Mouse (Mus musculus): ENCODE data around the gene Kcnj11. TPM values are rescaled to one million over a fixed set of nuclear protein-coding genes. Genes with fewer than 3 reads are reported as not detected.

Kcnj11 gene
- polyA plus RNA-seq, 1 experiment from 2014 or later: 0.17 TPM

DNA sequence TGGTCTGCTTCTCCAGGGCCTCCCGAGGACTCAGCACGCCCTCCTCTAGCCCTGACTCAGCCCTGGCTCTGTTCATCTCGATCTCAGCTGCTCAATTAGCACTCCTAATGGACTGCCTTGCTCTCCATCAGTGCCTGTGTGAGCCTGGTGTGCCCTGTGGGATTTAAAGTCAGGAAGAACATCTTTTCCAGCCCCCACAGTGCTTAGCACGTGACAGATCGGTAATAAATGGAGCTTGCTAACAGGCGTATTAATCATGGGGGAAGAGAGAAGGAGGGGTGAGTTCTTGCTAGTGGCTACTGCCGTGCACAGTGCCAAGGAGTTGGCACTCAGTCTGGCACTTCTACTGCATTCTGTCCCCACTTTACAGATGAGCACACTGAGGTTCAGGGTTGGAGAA lies 27.6 kb upstream of the Kcnj11 start:
- H3K4me3 ChIP-seq (replicated peaks): no peak overlapping the region
- WGBS: 52% methylated on average over 7 of the region's 7 CpGs
- H3K4me2 ChIP-seq (replicated peaks): no peak overlapping the region
- no peaks in the 10 kb centered on the region; the same call in 1 of the 2 replicates for H3K27me3 ChIP-seq
- no peak overlapping the region for H3K9ac ChIP-seq
- no peak overlapping the region for H3K27ac ChIP-seq (replicated peaks)
- peaks cover 9% of the 10 kb centered on the region; the same call in 1 of the 2 replicates for H3K4me1 ChIP-seq
- no peaks in the 10 kb centered on the region for H3K36me3 ChIP-seq
- no peaks in the 10 kb centered on the region for H3K9me3 ChIP-seq (replicated peaks)
- no peak for ATAC-seq (ENCODE audit: insufficient number of reproducible peaks, low FRiP score, low TSS enrichment, low read depth)

DNA sequence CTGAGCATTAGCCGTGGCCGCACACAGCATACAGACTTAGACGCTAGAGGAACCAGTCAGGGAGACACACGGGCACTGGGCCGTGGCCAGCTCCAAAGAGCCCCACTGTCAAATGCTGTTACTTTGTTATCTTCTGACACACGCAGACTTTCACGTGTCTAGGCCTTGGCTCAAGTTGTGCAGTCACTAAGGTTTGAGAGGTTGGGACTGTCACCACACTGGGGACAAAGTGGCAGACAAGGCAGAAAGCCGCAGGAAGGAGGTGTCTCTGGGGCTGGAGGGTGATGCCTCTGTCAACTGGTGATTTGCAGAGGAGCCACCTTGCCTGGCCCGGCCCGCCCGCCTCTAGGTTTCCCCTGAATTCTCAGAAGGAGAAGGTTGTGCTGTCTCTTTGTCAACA lies 24.8 kb upstream of the Kcnj11 start:
- Histone ChIP-seq H3K4me3 (replicated peaks) (no peak overlapping the region), H3K27me3 (no peaks in the 10 kb centered on the region; the same call in 1 of the 2 replicates), H3K4me2 (replicated peaks) (no peak overlapping the region), H3K9ac (no peak overlapping the region), H3K4me1 (no peaks in the 10 kb centered on the region), H3K36me3 (no peaks in the 10 kb centered on the region), H3K9me3 (replicated peaks) (no peaks in the 10 kb centered on the region), H3K27ac (replicated peaks) (no peak overlapping the region)
- ATAC-seq (ENCODE audit: insufficient number of reproducible peaks, low FRiP score, low TSS enrichment, low read depth): no peak
- WGBS: 82% methylated on average over 11 of the region's 11 CpGs

DNA sequence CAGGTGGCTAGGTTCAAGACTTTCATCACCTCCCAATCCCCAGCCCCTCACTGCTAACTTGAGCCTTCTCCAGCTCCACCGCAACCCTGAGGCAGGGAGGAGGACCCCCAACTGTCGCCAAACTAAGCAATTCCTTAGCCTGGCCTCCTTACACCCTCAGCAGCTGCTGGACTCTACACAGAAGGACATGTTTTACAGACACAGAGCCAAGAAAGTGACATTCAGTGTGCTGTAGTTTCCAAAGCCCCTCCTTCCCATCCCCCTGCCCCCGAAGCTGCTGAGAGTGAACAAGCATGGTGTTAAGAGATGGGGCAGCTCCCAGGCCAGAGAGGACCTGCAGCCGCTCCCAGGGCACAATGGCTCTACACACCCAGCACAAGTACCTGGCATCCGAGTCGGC lies 23.9 kb upstream of the Kcnj11 start:
- 82% methylated on average over 6 of the region's 6 CpGs for WGBS
- H3K36me3 ChIP-seq: no peaks in the 10 kb centered on the region
- no peak overlapping the region for H3K4me2 ChIP-seq (replicated peaks)
- H3K27ac ChIP-seq (replicated peaks): no peak overlapping the region
- no peaks in the 10 kb centered on the region; the same call in 1 of the 2 replicates for H3K27me3 ChIP-seq
- H3K9me3 ChIP-seq (replicated peaks): no peaks in the 10 kb centered on the region
- no peak overlapping the region for H3K4me3 ChIP-seq (replicated peaks)
- no peak for ATAC-seq (ENCODE audit: insufficient number of reproducible peaks, low FRiP score, low TSS enrichment, low read depth)
- H3K9ac ChIP-seq: no peak overlapping the region
- H3K4me1 ChIP-seq: no peaks in the 10 kb centered on the region

DNA sequence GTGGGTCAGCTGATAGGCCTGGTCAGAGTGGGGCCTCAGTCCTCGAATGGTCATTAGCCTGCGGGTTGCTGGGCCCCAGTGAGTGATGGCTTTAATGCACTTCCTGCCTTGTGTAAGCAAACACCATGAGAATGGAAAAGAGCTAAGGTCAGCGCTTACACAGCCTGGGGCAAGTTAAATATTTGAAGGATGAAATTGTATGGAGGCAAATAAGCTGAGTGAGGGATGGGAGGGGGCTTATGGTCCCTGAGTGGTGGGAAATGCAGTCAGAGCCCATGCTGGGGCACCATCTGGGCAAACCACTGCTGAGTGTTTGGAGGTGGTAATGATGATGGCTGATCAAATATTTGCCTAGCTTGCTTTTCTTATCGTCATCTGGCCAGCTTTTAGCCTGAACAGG lies 22.4 kb upstream of the Kcnj11 start:
- Histone ChIP-seq H3K9ac (no peak overlapping the region), H3K4me1 (no peaks in the 10 kb centered on the region), H3K36me3 (no peaks in the 10 kb centered on the region), H3K4me3 (replicated peaks) (no peak overlapping the region), H3K4me2 (replicated peaks) (no peak overlapping the region), H3K27ac (replicated peaks) (no peak overlapping the region), H3K27me3 (no peaks in the 10 kb centered on the region; the same call in 1 of the 2 replicates), H3K9me3 (replicated peaks) (no peaks in the 10 kb centered on the region)
- no peak for ATAC-seq (ENCODE audit: insufficient number of reproducible peaks, low FRiP score, low TSS enrichment, low read depth)
- 34% methylated on average over 4 of the region's 4 CpGs for WGBS

DNA sequence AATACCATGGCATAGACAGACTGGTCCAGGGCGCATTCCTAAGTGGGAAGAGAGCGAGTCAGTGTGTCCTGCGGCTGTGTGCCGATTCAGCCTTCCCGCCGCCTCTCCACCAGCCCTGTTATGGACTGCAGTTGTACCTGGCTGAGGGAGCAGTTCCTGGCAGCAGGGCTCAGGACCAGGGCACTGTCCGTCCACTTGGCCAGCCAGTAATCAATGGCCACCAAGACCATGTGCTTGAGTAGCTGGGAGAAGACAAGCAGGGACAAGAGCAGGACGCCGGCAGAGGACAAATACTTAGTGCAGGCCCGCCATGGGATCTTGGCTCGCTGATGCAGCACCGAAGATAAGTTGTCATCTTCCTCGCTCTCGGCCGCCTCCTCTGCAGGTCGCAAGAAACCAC lies 16.5 kb upstream of the Kcnj11 start:
- ATAC-seq (ENCODE audit: insufficient number of reproducible peaks, low FRiP score, low TSS enrichment, low read depth): no peak
- Histone ChIP-seq H3K4me3 (replicated peaks) (no peak overlapping the region), H3K9ac (no peak overlapping the region), H3K27ac (replicated peaks) (no peak overlapping the region), H3K36me3 (no peaks in the 10 kb centered on the region), H3K9me3 (replicated peaks) (no peaks in the 10 kb centered on the region), H3K4me2 (replicated peaks) (no peak overlapping the region), H3K4me1 (no peaks in the 10 kb centered on the region), H3K27me3 (no peaks in the 10 kb centered on the region)
- WGBS: 95% methylated on average over 16 of the region's 16 CpGs

DNA sequence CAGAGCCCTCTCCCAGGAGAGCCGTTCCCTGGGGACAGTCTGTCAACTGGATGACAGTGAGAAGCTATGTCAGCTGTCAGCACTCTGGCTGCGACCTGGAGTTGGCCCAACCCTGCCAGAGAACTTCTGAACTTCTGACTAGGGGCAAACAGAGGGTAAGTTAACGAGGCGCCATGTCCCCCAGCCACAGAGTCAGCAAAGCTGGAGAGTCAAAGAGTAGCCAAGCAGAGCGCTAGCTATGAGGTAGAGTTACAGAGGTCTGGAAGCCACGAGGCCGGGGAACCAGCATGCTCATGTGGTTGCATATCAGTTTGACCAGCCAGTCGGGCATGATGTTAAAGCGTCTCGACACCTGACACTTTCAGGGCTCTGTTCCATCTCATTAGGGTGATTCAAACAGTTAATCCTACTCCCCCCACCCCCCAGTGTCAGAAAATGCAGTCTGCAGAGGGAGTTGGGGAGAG lies 15.6 kb upstream of the Kcnj11 start:
- 38% methylated on average over 10 of the region's 10 CpGs for WGBS
- ATAC-seq (ENCODE audit: insufficient number of reproducible peaks, low FRiP score, low TSS enrichment, low read depth): no peak
- Histone ChIP-seq H3K27ac (replicated peaks) (no peak overlapping the region), H3K9me3 (replicated peaks) (no peaks in the 10 kb centered on the region), H3K4me3 (replicated peaks) (no peak overlapping the region), H3K9ac (no peak overlapping the region), H3K27me3 (no peaks in the 10 kb centered on the region), H3K36me3 (no peaks in the 10 kb centered on the region), H3K4me2 (replicated peaks) (no peak overlapping the region), H3K4me1 (no peaks in the 10 kb centered on the region)

DNA sequence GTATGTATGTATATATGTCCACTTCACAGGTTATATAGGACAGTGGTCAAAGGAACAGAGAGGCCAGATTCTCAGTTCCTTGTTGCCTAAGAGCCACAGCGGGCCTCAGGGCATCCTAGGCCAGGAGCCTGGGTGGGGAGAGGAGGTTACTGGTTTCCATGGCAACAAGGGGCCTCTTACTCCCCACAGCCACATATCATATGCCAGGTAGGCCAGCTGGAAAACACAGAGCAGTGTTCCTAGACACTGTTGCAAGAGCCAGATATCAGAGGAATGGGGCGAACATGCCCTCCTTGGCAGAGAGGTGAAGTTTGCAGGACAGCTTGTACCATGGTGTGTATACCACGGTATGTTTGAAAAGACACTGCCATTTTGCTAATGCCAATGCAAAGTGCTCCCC lies 12.9 kb upstream of the Kcnj11 start:
- H3K9ac ChIP-seq: no peak overlapping the region
- H3K4me3 ChIP-seq (replicated peaks): no peak overlapping the region
- no peaks in the 10 kb centered on the region for H3K36me3 ChIP-seq
- H3K27ac ChIP-seq (replicated peaks): no peak overlapping the region
- ATAC-seq (ENCODE audit: insufficient number of reproducible peaks, low FRiP score, low TSS enrichment, low read depth): no peak
- H3K4me1 ChIP-seq: no peaks in the 10 kb centered on the region
- H3K9me3 ChIP-seq (replicated peaks): no peaks in the 10 kb centered on the region
- H3K4me2 ChIP-seq (replicated peaks): no peak overlapping the region
- 63% methylated on average over 3 of the region's 3 CpGs for WGBS
- H3K27me3 ChIP-seq: no peaks in the 10 kb centered on the region

DNA sequence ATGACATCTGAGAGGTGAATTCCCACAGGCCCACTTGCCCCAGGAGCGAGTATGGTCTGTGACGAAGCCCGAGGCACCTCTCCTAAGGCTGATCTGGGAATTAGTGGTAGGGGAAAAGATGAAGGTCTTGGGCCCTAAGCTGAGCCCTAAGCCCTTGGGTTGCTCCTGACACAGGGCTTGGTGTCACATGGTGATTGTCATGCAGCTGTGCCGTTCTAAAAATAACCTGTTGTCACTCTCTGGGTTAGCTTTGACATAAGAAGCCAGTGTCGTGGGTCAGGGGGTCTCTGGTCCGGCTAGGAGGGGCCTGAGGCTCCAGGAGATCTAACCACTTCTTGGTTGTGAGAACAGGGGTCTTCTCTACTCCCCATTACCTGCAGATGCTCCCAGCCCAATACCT lies 11.4 kb upstream of the Kcnj11 start:
- H3K27ac ChIP-seq (replicated peaks): no peak overlapping the region
- ATAC-seq (ENCODE audit: insufficient number of reproducible peaks, low FRiP score, low TSS enrichment, low read depth): no peak
- WGBS: 52% methylated on average over 6 of the region's 6 CpGs

DNA sequence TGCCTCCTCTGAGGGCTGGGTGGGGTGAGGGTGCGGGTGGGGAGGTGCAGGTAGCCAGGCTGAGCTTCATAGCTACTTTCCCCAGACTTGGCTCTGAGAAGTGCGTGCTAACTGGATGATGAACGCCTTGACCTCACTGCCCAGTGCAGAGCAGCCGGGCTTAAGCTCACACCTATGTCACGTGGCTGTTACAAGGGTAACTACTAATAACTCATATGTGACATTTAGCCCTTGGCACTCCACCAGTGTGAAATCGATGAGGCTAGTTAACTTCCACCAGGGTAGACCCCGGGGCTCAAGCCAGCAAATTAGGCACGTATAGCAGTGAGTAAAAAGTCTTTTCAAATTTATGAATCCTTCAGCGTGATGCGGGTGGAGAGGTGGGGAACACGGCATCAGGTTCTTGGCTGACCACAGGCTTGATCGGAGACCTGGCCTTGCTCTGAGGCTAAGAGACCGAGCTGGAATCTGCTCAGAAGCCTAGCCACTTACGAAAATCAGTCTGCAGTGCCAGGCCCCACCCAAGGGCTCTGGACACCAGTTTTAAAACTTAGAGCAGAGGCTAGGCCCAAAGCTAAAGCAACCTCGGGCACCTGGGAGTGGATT lies 10.8 kb upstream of the Kcnj11 start:
- no peak overlapping the region for H3K4me2 ChIP-seq (replicated peaks)
- H3K9me3 ChIP-seq (replicated peaks): no peaks in the 10 kb centered on the region
- 77% methylated on average over 15 of the region's 15 CpGs for WGBS
- H3K27me3 ChIP-seq: no peaks in the 10 kb centered on the region
- ATAC-seq (ENCODE audit: insufficient number of reproducible peaks, low FRiP score, low TSS enrichment, low read depth): no peak
- H3K27ac ChIP-seq (replicated peaks): no peak overlapping the region
- H3K36me3 ChIP-seq: no peaks in the 10 kb centered on the region
- no peak overlapping the region for H3K4me3 ChIP-seq (replicated peaks)
- H3K4me1 ChIP-seq: no peaks in the 10 kb centered on the region
- no peak overlapping the region for H3K9ac ChIP-seq

More for the DNA sequence above, 11.4 kb upstream of the Kcnj11 start:
- Histone ChIP-seq H3K9me3 (replicated peaks) (no peaks in the 10 kb centered on the region), H3K4me1 (no peaks in the 10 kb centered on the region), H3K9ac (no peak overlapping the region), H3K27me3 (no peaks in the 10 kb centered on the region), H3K4me3 (replicated peaks) (no peak overlapping the region), H3K4me2 (replicated peaks) (no peak overlapping the region), H3K36me3 (no peaks in the 10 kb centered on the region)

DNA sequence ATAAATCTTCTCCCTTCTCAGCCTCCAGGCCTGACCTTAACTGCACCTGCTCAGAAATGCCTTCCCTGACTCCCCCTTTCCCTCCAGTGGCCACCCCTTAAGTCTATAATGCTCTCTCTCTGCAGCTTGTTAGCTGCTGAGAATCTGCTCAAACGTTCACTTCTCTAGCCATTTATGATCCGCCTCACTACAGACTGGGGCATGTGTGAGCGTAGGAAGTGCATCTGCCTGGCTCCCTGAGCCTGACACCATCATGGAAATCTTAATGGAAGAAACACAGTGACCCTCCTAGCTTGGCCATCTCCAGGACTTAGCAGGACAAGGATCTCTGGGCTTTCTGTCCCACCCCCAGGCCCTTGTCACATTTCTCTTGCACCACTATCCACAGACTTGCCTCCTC lies 9.5 kb upstream of the Kcnj11 start:
- Histone ChIP-seq H3K4me1 (no peaks in the 10 kb centered on the region), H3K4me2 (replicated peaks) (no peak overlapping the region), H3K27me3 (no peaks in the 10 kb centered on the region), H3K9me3 (replicated peaks) (no peaks in the 10 kb centered on the region), H3K9ac (no peak overlapping the region), H3K27ac (replicated peaks) (no peak overlapping the region), H3K36me3 (no peaks in the 10 kb centered on the region), H3K4me3 (replicated peaks) (no peak overlapping the region)
- no peak for ATAC-seq (ENCODE audit: insufficient number of reproducible peaks, low FRiP score, low TSS enrichment, low read depth)
- WGBS: 70% methylated on average over 3 of the region's 3 CpGs

DNA sequence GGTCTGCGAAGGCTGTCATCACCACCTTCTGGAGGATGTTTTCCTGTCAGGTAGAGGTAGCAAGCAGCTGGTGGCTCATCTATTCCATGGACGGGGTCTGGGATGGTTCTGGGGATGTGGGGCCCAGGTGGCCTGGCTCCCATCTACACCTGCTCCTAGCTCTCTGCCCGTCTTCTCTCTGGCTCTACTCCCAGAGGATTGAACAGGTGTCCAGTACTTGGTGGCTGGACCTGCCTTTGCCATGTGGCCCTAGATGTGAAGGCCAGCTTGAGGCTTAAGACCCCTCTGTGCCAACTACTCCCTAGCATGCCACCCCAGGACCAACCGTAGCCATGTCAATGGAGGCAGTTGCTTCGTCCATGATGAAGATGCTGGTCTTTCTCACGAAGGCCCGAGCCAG lies 4.9 kb upstream of the Kcnj11 start:
- ATAC-seq (ENCODE audit: insufficient number of reproducible peaks, low FRiP score, low TSS enrichment, low read depth): no peak
- H3K4me2 ChIP-seq (replicated peaks): no peak overlapping the region
- peaks cover 2% of the 10 kb centered on the region; the same call in 1 of the 2 replicates for H3K4me1 ChIP-seq
- no peaks in the 10 kb centered on the region for H3K9me3 ChIP-seq (replicated peaks)
- no peak overlapping the region for H3K9ac ChIP-seq
- no peak overlapping the region for H3K27ac ChIP-seq (replicated peaks)
- no peaks in the 10 kb centered on the region for H3K36me3 ChIP-seq
- WGBS: 81% methylated on average over 7 of the region's 7 CpGs
- H3K4me3 ChIP-seq (replicated peaks): no peak overlapping the region
- H3K27me3 ChIP-seq: peaks cover 4% of the 10 kb centered on the region; the same call in 1 of the 2 replicates

DNA sequence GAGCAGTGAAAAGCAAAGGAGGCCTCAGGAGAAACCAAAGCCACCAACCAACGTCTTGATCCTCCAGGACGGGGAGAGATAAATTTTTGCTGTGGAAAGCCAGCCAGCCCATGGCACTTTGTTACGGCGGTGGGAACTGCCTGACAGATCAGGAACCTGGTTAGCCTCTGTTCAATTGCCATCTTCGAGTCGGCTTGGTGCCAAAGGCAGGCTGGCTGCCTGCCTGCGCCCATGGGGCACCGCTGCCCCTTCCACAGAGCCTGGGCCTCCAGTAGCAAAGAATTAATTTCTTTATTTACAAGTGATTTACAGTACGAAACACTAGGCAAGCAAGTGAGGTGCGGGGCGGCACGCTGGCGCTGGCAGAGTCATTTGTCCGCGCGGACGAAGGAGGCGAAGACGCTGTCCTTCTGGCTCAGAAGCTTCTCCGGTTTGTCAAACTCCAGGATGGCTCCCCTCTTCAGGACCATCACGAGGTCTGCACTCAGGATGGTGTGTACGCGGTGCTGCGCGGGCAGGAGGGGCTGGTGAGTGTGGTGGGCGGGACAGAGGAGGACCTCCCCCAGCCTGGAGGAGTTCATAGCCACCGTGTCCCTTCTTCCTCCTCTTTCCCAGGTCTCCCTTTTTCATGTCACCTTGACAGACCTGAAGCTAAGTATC lies 3.8 kb upstream of the Kcnj11 start:
- H3K36me3 ChIP-seq: no peaks in the 10 kb centered on the region
- whole genome bisulfite sequencing: 79% methylated on average over 27 of the region's 27 CpGs
- no peak overlapping the region for H3K9ac ChIP-seq
- H3K4me1 ChIP-seq: peaks cover 6% of the 10 kb centered on the region
- H3K4me2 ChIP-seq (replicated peaks): no peak overlapping the region
- no peaks in the 10 kb centered on the region for H3K9me3 ChIP-seq (replicated peaks)
- no peak for ATAC-seq (ENCODE audit: insufficient number of reproducible peaks, low FRiP score, low TSS enrichment, low read depth)
- no peak overlapping the region for H3K4me3 ChIP-seq (replicated peaks)
- H3K27me3 ChIP-seq: peaks cover 10% of the 10 kb centered on the region; the same call in 1 of the 2 replicates
- no peak overlapping the region for H3K27ac ChIP-seq (replicated peaks)

All from embryonic facial prominence, embryonic 15.5 days (tissue).